Mouse (Mus musculus): ENCODE data around the gene Wnt7b. TPM values are rescaled to one million over a fixed set of nuclear protein-coding genes. Genes with fewer than 3 reads are reported as not detected.

Gene Wnt7b
- total RNA-seq, 1 experiment: 11.2 TPM

GRCm38 (mm10) chr15:85576110-85576509 is 6.2 kb downstream of the Wnt7b start:
- Histone ChIP-seq H3K27ac (ENCODE audit: insufficient read depth, low read depth, low read length, poor library complexity, severe bottlenecking) (no peak overlapping the region), H3K36me3 (ENCODE audit: control insufficient read depth, insufficient read depth, low read length, poor library complexity, severe bottlenecking) (no peaks in the 10 kb centered on the region), H3K9me3 (ENCODE audit: control insufficient read depth, insufficient read depth, low read depth, low read length) (no peaks in the 10 kb centered on the region), H3K4me1 (ENCODE audit: control insufficient read depth in 2 of 2, insufficient read depth in 2 of 2, low read length in 2 of 2, poor library complexity in 1 of 2) (peaks cover 0 to 14% of the 10 kb centered on the region in 2 experiments; a peak in 1 of 4 replicates), H3K9ac (ENCODE audit: insufficient read depth, low read depth, low read length, poor library complexity, severe bottlenecking) (peak overlapping the region; percentile 42; the same call in 1 of the 2 replicates), H3K4me3 (ENCODE audit: insufficient read depth in 1 of 2, low read depth in 1 of 2, low read length in 2 of 2, poor library complexity in 1 of 2, severe bottlenecking in 1 of 2) (peak overlapping the region; percentile 41 to 47)
- in situ Hi-C loops (cut with MboI; ENCODE audit: low sequenced_read_pairs in 2 of 2, unreplicated experiment in 2 of 2): no loop called here
- DNase-seq (ENCODE audit: low read depth, low spot score): no peak
- TF ChIP-seq ZNF384 (IDR thresholded peaks at IDR 0.05; ENCODE audit: low read depth, low read length) (no peak), HCFC1 (IDR thresholded peaks at IDR 0.05; ENCODE audit: borderline replicate concordance, insufficient read depth, low read length) (no peak)

GRCm38 (mm10) chr15:85574558-85574957 is 7.7 kb downstream of the Wnt7b start:
- Histone ChIP-seq H3K36me3 (ENCODE audit: control insufficient read depth, insufficient read depth, low read length, poor library complexity, severe bottlenecking) (no peaks in the 10 kb centered on the region), H3K27ac (ENCODE audit: insufficient read depth, low read depth, low read length, poor library complexity, severe bottlenecking) (no peak overlapping the region), H3K9me3 (ENCODE audit: control insufficient read depth, insufficient read depth, low read depth, low read length) (no peaks in the 10 kb centered on the region), H3K9ac (ENCODE audit: insufficient read depth, low read depth, low read length, poor library complexity, severe bottlenecking) (no peak overlapping the region), H3K4me1 (ENCODE audit: control insufficient read depth in 2 of 2, insufficient read depth in 2 of 2, low read length in 2 of 2, poor library complexity in 1 of 2) (peaks cover 0 to 30% of the 10 kb centered on the region in 2 experiments; a peak in 2 of 4 replicates), H3K4me3 (ENCODE audit: insufficient read depth in 1 of 2, low read depth in 1 of 2, low read length in 2 of 2, poor library complexity in 1 of 2, severe bottlenecking in 1 of 2) (no peak overlapping the region)
- no peak for DNase-seq (ENCODE audit: low read depth, low spot score)
- TF ChIP-seq HCFC1 (IDR thresholded peaks at IDR 0.05; ENCODE audit: borderline replicate concordance, insufficient read depth, low read length): no peak
- TF ChIP-seq ZNF384 (IDR thresholded peaks at IDR 0.05; ENCODE audit: low read depth, low read length): no peak
- no peak for TF ChIP-seq ZC3H11A (IDR thresholded peaks at IDR 0.05; ENCODE audit: borderline replicate concordance, low read depth, low read length)
- TF ChIP-seq MAFK (IDR thresholded peaks at IDR 0.05; ENCODE audit: insufficient read depth, low read depth, low read length): no peak
- TF ChIP-seq CHD2 (IDR thresholded peaks at IDR 0.05; ENCODE audit: low read depth, low read length): no peak
- in situ Hi-C loops (cut with MboI; ENCODE audit: low sequenced_read_pairs in 2 of 2, unreplicated experiment in 2 of 2): no loop called here

- no peaks in the 10 kb centered on the region for H3K9me3 ChIP-seq (ENCODE audit: control insufficient read depth, insufficient read depth, low read depth, low read length)
- no peak overlapping the region for H3K4me3 ChIP-seq (ENCODE audit: insufficient read depth in 1 of 2, low read depth in 1 of 2, low read length in 2 of 2, poor library complexity in 1 of 2, severe bottlenecking in 1 of 2)
- H3K4me1 ChIP-seq (ENCODE audit: control insufficient read depth in 2 of 2, insufficient read depth in 2 of 2, low read length in 2 of 2, poor library complexity in 1 of 2): peaks cover 2 to 34% of the 10 kb centered on the region in 2 experiments; a peak in 2 of 4 replicates
- DNase-seq (ENCODE audit: low read depth, low spot score): no peak
- H3K36me3 ChIP-seq (ENCODE audit: control insufficient read depth, insufficient read depth, low read length, poor library complexity, severe bottlenecking): no peaks in the 10 kb centered on the region
- in situ Hi-C loops (cut with MboI; ENCODE audit: low sequenced_read_pairs in 2 of 2, unreplicated experiment in 2 of 2): no loop called here
- TF ChIP-seq CHD2 (IDR thresholded peaks at IDR 0.05; ENCODE audit: low read depth, low read length) (no peak), HCFC1 (IDR thresholded peaks at IDR 0.05; ENCODE audit: borderline replicate concordance, insufficient read depth, low read length) (no peak), ZC3H11A (IDR thresholded peaks at IDR 0.05; ENCODE audit: borderline replicate concordance, low read depth, low read length) (no peak), ZNF384 (IDR thresholded peaks at IDR 0.05; ENCODE audit: low read depth, low read length) (no peak), MAFK (IDR thresholded peaks at IDR 0.05; ENCODE audit: insufficient read depth, low read depth, low read length) (no peak)
- no peak overlapping the region for H3K27ac ChIP-seq (ENCODE audit: insufficient read depth, low read depth, low read length, poor library complexity, severe bottlenecking)
- H3K9ac ChIP-seq (ENCODE audit: insufficient read depth, low read depth, low read length, poor library complexity, severe bottlenecking): no peak overlapping the region
Observed at GRCm38 (mm10) chr15:85574086-85574485, 8.2 kb downstream of the Wnt7b start.

GRCm38 (mm10) chr15:85572619-85573254 is 9.5 kb downstream of the Wnt7b start:
- Histone ChIP-seq H3K9me3 (ENCODE audit: control insufficient read depth, insufficient read depth, low read depth, low read length) (no peaks in the 10 kb centered on the region), H3K27ac (ENCODE audit: insufficient read depth, low read depth, low read length, poor library complexity, severe bottlenecking) (peak overlapping the region; percentile 18; the same call in 1 of the 2 replicates), H3K4me1 (ENCODE audit: control insufficient read depth in 2 of 2, insufficient read depth in 2 of 2, low read length in 2 of 2, poor library complexity in 1 of 2) (peaks cover 7 to 42% of the 10 kb centered on the region in 2 experiments; a peak in 2 of 4 replicates), H3K36me3 (ENCODE audit: control insufficient read depth, insufficient read depth, low read length, poor library complexity, severe bottlenecking) (no peaks in the 10 kb centered on the region), H3K9ac (ENCODE audit: insufficient read depth, low read depth, low read length, poor library complexity, severe bottlenecking) (no peak overlapping the region), H3K4me3 (ENCODE audit: insufficient read depth in 1 of 2, low read depth in 1 of 2, low read length in 2 of 2, poor library complexity in 1 of 2, severe bottlenecking in 1 of 2) (no peak overlapping the region)
- DNase-seq (ENCODE audit: low read depth, low spot score): no peak
- in situ Hi-C loops (cut with MboI; ENCODE audit: low sequenced_read_pairs in 2 of 2, unreplicated experiment in 2 of 2): no loop called here
- no peak for TF ChIP-seq CHD2 (IDR thresholded peaks at IDR 0.05; ENCODE audit: low read depth, low read length)
- no peak for TF ChIP-seq HCFC1 (IDR thresholded peaks at IDR 0.05; ENCODE audit: borderline replicate concordance, insufficient read depth, low read length)
- TF ChIP-seq MAFK (IDR thresholded peaks at IDR 0.05; ENCODE audit: insufficient read depth, low read depth, low read length): no peak
- no peak for TF ChIP-seq ZNF384 (IDR thresholded peaks at IDR 0.05; ENCODE audit: low read depth, low read length)
- TF ChIP-seq ZC3H11A (IDR thresholded peaks at IDR 0.05; ENCODE audit: borderline replicate concordance, low read depth, low read length): no peak
